Mouse (Mus musculus) embryonic fibroblast, embryonic 13.5 days (primary cell): ENCODE results near the gene Tanc1.

Experiments used
- CTCF ChIP-seq: IDR thresholded peaks from 2 replicates; pipeline ENCODE4 v1.5.1; 2011; ENCODE audit warnings: mild to moderate bottlenecking, control low read depth, low read length, moderate library complexity, borderline replicate concordance; ENCODE audit not compliant: insufficient read depth
- POLR2A ChIP-seq: IDR thresholded peaks from 2 replicates; pipeline ENCODE4 v1.6.1; 2011; ENCODE audit warnings: low read depth, mild to moderate bottlenecking, control low read depth, low read length, moderate library complexity

GRCm38 (mm10) chr2:59830940-59831339, 219.1 kb downstream of the Tanc1 start:
- TF ChIP-seq POLR2A (no peak), CTCF (no peak)
